Mouse (Mus musculus) liver (tissue): ENCODE data around the gene Zfp983.
"Not testable (repeated sequence)": the region's sequence is repeated elsewhere in the genome, so short reads cannot be mapped to it uniquely, and the experiment has no call there.

Experiments used
- DNase-seq: peaks from one replicate; pipeline ENCODE4 v3.0.0-alpha.2; 2020; ENCODE audit warnings: mixed read lengths

Zfp983 gene

GRCm38 (mm10) chr17:21650364-21650907 is at the start of gene Zfp983:
TSS of gene Zfp983 (plus strand) at chr17:21650624.
- DNase-seq: peak; percentile 89

DNA sequence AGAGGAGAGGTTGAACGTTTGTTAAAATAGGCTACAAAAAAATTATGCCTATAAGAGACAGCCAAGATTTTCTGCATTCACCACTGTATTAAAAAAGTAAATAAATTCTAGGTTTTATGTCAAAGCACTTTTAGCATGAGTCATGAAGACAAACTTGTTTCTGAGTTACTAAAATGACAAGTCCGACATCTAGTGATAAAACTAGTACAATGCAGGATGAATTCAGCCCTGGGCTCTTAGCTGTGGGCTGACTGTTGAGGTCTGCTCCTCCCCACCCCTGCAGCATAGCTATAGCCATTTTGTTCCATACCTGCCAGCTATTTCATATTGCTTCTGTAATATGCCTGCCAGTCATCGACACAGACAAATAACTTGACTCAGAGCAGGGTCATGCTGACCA is 34.1 kb upstream of the Zfp983 start:
- DNase-seq: no peak

DNA sequence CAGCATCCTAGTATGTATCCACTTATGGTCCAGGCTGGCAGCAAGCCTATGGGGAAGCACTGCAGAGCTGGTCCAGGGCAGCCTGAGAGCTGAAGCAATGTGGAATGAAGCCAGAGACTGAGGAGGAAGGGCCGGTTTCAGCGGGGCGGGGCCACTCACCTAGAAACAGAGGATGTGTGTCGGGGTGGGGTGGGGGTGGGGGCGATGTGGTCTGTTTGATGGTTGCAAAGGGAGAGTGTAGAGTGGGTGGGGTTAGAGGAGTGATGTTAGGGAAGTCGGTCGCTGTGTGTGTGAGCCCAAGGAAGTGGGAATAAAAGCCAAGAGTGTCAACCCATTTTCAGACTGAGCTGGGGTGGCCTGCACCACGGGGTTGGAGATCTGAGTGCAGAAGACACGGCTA is 33.1 kb upstream of the Zfp983 start:
- DNase-seq: no peak

GRCm38 (mm10) chr17:21623647-21624046 is 26.8 kb upstream of the Zfp983 start:
- DNase-seq: no peak

- DNase-seq: not testable (repeated sequence)
These were observed 14.7 kb upstream of the Zfp983 start for GRCm38 (mm10) chr17:21635758-21636157.

- no peak for DNase-seq
These were observed 1.6 kb upstream of the Zfp983 start for GRCm38 (mm10) chr17:21648791-21649190.

- DNase-seq: peak; percentile 41
These were observed 488 bp upstream of the Zfp983 start for GRCm38 (mm10) chr17:21649936-21650335.

DNA sequence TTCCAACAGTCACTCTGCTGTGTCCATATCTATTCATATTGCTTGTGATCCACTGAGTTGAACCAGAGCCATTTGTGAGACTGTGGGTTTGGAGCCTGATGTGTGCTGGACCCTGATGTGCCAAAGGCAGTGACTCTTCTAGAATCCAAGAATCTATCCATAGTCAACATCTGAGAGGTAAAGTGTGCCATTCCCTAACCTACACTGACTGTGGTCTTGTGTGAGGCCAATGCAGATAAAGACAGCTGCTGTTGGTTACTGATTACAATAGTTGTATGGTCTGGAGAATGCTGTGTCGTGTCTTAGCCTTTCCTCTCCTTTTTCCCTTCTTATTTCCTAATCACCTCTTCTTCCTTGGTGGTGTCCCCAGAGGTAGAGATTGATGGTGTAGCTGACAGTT is 28.4 kb downstream of the Zfp983 start:
- DNase-seq: peak; percentile 5

- DNase-seq: peak; percentile 93
These were observed 29.0 kb downstream of the Zfp983 start for GRCm38 (mm10) chr17:21679273-21680018.

- not testable (repeated sequence) for DNase-seq
These were observed 29.6 kb downstream of the Zfp983 start for GRCm38 (mm10) chr17:21680019-21680376.

GRCm38 (mm10) chr17:21691560-21691959 is 41.1 kb downstream of the Zfp983 start, which contains the start of gene Gm10226:
TSS of gene Gm10226 (plus strand) at chr17:21691860.
- DNase-seq: no peak

DNA sequence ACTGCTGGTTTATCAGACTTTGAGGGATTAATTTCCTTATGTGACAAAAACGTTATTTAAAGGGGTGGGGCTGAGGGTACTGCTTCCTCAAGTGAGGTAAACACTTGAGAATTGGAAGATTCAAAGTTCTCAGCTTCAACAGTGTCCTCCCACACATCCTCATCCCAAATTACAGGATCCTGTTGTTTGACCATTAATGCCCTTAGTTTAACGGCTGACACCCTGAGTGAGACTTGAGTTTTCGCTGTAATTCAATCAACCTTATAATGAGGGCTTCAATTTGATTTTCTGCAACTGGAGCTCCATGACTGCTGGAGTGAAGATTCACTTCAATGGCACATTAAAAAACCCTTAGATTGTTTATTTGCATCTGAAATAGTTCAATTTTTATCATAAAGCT is 42.9 kb downstream of the Zfp983 start:
- DNase-seq: no peak

DNA sequence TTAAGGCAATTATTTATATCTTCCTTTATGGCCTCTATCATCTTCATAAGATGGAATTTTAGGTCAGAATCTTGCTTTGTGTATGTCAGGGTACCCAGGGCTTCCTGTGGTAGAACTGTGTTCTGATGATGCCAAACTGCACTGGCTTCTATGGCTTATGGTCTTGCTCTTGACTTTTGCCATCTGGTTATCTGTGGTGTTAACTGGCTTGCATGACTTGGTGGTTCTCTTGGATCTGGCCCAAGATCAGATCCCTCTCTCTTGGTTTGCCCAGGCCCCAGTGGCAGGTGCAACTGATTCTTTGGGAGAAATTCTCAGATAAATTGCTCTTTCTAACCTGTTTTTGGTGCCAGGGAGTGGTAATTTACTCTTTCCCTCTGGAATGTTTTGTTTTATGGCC is 45.6 kb downstream of the Zfp983 start:
- no peak for DNase-seq

GRCm38 (mm10) chr17:21702281-21703240 is 52.1 kb downstream of the Zfp983 start:
- peak; percentile 91 for DNase-seq

DNA sequence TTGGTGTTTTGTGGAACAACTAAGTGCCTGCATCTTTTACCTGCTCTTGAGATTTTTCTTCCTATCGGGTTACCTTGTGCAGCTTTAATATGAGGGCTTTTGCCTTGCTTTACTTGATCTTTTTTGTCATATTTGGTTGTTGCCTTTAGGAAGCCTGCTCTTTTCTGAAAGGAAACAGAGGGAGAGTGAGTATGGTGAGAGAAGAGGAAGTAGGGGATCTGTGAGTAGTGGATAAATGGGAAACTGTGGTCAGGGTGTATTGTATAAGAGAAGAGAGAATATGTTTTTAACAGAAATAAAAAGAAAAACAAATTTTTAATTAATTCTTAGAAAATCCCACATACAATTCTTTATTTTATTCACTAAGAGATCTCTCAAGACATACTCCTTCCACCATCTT is 53.0 kb downstream of the Zfp983 start:
- DNase-seq: no peak

- DNase-seq: peak; percentile 86
These were observed 57.0 kb downstream of the Zfp983 start, which contains the start of gene Zfp760 for GRCm38 (mm10) chr17:21707343-21707996. TSS of gene Zfp760 (plus strand) at chr17:21707741.

DNA sequence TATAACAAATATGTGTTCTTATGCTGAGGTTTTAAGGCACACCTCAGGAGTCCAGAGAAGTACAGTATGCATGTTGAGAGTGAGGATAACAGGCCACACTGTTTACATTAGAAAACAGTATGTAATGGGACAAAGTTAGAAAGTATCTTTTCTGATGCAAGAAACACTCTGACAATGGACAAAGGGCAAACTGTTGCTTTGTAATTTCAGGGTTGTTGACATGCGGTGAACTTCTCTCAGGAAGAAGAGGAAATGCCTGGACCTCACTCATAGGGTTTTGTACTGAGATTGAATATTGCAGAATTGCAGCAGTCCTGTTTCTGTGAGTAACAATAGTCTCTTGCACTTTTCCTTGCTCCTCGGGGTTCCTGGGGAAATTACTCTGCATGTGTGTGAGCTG is 58.0 kb downstream of the Zfp983 start:
- no peak for DNase-seq
